Mouse (Mus musculus): ENCODE measurements around the gene Resf1. TPM values are rescaled to one million over a fixed set of nuclear protein-coding genes. Genes with fewer than 3 reads are reported as not detected.

Resf1 gene
- 4.5 and 7.2 TPM in 2 replicates for polyA plus RNA-seq (2021; fragmentation: Nextera tagmentation)
- long read RNA-seq, experiment 1, full-length matches to known transcripts: 5 of 12 reads
- long read RNA-seq, experiment 1, partial matches to known transcripts: 5 of 12 reads
- long read RNA-seq, experiment 1, other reads (novel, unspliced or antisense): 2 of 12 reads
- long read RNA-seq, experiment 2, full-length matches to known transcripts: 2 of 18 reads
- long read RNA-seq, experiment 2, partial matches to known transcripts: 3 of 18 reads
- long read RNA-seq, experiment 2, other reads (novel, unspliced or antisense): 13 of 18 reads

DNA sequence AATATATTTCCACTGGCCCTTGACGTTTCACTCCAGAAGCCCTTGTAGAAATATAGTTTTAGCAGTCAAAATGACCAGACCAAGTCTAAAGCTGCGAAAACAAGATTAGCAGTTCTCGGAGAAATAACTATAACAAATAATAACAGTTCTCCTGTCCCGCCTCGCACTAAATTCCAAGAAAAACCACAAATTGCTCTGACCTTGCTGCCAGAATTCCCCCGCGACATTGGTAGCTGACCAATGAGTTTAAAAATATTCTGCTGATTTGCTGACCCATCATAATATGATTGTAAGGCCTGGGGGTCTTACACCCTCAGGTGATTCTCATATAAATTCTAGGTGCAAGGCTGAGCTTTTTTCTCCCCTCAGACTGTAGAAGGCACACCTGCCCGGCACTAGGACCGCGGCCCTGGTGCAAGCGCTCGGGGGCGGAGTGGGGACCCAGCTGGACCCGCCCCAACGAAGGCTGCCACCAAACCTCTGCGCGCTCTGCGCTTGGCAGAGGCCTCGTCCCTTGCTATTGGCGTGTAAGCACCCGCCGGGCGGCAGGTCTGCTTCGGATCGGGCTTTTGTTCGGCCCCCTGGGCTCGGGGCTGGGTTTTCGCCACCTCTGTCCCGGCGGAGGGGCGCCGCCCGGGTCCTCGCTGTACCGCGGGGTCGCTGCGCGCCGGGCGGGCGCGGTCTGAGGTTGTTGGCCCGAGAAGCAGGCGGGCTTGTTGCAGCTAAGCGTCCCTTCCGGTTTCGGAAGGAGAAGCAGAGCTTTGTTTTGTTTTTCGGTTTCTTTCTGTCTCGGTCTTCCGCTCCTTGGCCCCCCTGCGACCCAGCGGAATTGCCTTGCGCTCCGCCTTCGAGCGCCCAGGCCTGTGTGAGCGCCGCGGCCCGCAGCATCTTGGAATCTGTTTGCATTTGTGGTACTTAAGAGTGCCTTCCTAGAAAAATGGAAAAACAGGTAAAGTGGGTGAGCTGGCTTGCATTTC is at the start of gene Resf1:
Gene Resf1 (plus strand): TSS at position 459 of the 977 bp plus-strand sequence.

Other genes starting within 250 kb of the Resf1 start
- 17.6 TPM in 2 replicates for gene Dennd5b, start 207.7 kb upstream of the Resf1 start, polyA plus RNA-seq (2021; fragmentation: Nextera tagmentation)
- gene Gm10203, start 179.2 kb upstream of the Resf1 start, polyA plus RNA-seq (2021; fragmentation: Nextera tagmentation): not detected in 2 replicates
- 3.3 and 3.5 TPM in 2 replicates for gene Etfbkmt, start 169.6 kb upstream of the Resf1 start, polyA plus RNA-seq (2021; fragmentation: Nextera tagmentation)
- gene Amn1, start 120.7 kb upstream of the Resf1 start, polyA plus RNA-seq (2021; fragmentation: Nextera tagmentation): 31.8 and 43.6 TPM in 2 replicates
- 12.0 and 12.3 TPM in 2 replicates for gene Bicd1, start 99.5 kb downstream of the Resf1 start, polyA plus RNA-seq (2021; fragmentation: Nextera tagmentation)

Data from left cerebral cortex, adult 6 months (tissue).